Mouse (Mus musculus) ES-CJ7 (cell line): Measurements from ENCODE around the gene Itpk1.
A peak's percentile ranks its signal among the peaks of the same experiment; 100 is the strongest.

Experiments used
- DNase-seq: peaks from one replicate; pipeline ENCODE4 v3.0.0; 2011; ENCODE audit warnings: low read depth, low spot score

The Itpk1 gene

DNA sequence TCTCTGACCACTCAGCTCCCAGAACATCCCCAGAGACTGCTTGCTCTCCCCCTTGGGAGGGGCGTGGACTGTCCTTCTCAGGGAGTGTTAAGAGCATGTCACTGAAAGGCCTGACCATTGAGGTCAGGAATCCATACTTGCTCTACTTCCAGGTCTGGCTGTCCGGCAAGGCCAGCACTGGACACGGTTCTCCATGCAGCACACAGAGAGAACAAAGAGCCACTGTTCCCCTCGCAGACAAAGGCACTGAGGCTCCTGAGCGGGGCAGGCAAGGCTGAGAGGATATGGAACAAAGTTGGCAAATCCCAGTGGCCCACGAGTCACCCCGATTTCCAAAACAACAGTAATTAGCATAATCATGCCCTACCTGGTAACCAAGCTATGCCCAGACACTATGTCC, 77.9 kb downstream of the Itpk1 start:
- DNase-seq = no peak

DNA sequence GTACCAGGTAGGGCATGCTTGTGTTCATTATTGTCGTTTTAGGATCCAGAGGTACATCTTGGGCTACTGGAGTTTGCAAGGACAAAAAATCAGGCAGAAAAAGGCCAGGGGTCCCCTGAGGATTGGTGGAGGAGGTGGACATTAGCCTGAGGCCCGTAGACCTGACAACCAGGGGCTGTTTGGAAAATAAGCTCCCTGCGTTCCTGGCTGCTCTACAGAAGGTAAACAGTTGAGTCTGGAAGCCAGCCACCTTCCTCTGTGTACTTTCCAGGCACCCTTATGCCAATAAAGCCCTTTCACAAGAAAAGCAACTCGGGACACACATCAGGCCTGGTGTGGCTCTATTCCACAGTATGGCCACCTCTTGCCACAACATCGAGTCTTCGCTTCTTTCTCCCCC, 79.0 kb downstream of the Itpk1 start:
- DNase-seq = no peak

DNA sequence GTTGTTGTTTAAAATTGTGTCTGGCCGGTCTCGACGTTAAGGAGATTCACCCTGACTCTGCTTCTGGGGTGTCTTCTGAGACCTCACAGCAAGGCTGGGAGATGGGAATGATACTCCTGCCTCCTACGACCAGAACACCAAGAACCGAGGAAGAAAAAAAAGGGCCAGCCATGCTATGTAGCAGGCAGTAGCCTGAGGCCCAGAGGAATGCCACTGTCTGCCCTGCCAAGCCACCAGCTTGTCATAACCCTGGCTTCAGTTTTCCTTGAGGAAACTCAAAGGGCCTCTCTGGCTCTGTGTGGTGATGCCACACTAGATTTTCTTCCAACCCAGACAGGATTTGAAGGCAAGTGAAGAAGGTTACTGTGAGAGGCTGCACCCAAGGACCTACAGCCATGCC, 79.6 kb downstream of the Itpk1 start:
- no peak for DNase-seq

DNA sequence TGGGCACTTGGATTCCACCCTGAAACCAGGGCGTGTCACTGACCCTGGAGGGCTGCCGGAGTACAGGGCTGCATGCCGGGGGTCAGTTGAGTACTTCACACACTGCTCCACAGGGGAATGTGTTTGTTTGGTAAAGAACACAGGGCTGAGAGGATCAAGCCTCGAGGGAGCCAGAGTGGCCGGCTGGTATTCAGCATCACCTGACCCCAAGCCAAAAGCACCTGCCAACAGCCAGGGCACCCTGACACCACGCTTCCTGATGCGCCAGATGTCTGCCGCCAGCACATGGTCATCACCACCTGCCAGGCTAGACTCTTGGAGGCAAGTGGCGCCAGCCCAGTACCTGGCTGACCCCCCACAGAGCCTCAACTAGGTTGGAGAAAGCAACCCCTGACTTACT, 80.9 kb downstream of the Itpk1 start:
- DNase-seq = no peak

DNA sequence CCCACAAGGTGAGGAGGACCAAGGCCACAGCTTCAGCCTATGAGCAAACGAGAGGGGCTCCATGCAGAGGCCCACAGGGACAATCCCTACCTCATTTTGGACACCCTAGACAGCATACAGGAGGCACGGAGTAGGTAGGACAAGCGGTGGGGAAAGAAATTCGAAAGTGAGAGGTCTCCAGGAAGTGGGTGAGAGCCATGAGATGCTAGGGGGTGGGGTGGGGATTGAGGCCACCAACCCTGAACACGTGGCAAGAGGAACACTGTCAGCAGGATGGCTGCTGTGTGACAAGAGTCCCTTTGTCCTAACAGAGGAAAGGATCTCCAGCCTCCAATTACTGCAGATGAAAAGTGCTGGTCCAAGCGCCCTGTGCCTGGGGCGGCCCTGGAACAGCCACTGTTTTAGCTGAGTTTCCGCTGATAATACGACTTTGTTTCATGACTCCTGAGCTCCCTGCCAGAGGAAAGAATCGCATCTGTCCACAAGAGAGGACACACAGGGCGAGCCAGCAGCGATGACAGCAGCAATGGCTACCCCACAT, 82.4 kb downstream of the Itpk1 start:
- no peak for DNase-seq

DNA sequence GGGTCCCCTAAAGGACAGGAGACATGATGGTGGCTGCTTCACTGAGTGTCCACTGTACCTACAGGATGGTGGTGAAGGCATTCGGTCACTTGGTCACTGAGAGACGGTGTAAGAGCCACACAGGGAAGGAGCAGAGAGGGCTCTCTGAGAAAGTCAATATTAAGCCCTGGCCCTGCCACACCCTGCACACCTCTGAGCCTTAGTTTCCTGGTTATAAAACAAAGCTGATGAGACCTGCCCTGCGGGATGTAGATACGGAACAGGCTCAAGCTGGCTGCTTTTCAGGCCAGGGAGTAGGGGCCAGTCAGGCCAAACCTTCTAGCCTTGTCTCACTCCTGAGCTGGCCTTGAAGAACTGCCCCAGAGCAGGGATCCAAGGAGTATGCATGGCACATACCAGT, 82.9 kb downstream of the Itpk1 start:
- DNase-seq = no peak

DNA sequence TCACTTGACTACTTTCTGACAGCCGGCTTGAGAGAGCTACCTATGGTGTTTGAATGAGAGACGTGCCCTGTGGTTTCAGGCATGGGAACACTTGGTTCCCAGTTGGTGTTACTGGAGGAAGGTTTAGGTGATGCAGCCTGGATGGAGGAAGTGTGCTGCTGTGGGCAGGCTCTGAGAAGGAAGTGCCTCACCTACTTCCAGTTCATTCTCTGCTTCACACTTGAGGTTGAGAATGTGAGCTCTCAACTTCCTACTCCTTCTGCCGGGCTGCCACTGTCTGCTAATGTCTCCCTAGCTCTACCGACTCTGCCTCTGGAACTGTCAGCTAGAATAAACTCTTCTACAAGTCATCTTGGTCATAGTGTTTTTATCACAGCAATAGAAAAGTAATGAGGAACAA, 83.5 kb downstream of the Itpk1 start:
- no peak for DNase-seq

DNA sequence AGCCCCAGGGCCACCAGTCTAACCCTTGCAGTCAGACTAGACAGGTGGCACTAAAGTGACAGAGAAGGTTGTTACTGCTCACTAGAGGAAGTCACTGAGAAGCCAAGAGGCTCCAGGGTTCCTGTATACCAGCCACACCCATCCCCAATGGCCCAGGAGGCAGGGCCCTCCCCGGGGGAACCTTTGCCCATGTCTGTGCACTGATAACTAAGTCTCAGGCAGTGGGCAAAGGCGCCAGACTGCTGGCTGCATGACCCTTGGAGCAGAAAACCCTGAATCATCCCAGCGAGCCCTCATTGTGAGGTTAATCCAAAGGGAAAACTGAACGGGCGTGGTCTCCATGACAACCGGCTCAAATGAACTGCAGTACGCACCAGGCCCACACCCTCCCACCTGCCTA, 84.8 kb downstream of the Itpk1 start:
- peak; percentile 54 for DNase-seq

DNA sequence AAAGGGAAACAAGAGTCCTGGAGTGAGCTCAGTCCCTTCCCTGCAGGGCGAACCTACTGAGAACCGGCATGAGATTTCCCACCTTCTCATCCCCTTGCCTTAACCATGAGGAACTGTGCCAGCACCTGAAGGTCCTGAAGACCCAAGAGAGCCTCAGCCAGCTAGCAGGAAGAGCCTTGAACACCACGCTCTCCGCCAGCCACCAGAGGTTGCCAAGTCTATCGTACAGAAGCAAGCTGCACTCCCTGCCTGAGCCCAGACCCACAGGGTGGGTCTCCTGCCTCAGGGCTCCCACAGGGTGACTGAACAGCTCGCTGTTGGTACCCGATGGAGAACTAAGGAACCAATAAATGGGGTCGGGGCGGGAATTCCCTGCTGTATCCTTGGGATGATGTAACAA, 86.6 kb downstream of the Itpk1 start:
- no peak for DNase-seq

DNA sequence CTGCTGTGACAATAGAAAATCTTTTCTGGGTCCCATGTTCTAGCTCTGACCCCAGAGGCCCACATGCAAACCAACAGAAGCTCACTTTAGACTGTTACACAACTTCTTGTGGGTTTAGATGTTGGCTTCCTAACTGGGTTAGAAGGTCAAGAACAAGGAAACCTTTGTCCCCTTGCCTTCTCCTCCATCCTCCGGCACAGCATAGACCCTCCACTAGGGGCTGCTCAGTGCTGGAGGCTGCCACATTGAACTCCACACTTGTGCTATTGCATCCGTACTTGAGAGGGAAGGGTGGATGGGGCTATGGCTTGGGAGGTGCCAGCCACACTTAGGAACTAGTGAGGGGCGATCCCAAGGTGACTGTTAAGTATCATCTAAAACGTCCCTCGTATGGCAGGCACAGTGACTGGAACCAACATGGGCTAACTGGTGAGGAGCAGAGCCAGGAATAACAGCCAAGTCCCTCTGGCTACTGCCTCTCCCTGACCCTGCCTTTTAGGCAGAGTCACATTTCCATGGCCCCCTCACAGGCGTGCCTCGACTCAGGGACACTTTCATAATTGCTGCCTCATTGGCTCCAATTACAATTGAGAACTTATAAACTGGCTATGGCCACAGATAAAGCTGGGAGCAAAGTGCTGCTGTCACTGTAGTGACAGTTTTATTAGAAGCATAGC, 87.7 kb downstream of the Itpk1 start:
- peak; percentile 33 for DNase-seq

DNA sequence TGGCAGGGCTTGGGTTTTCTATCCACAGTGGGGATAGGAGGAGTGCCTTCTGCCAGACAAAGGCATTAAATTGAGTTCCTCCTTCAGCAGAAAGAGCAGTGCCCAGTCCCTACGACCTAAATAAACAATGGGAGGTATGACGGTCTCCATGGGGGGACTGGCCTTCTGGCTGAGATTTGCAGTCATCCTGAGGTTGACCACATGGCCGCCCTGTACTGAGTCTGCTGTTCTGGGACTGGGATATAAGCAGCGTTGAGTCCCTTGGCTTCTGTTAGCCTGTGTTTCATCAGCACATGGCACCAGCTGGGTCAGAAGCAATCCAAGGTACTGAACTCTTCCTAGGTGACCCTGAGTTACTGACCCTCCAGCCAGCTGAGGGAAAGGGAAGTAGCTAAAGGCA, 88.5 kb downstream of the Itpk1 start:
- DNase-seq = no peak

DNA sequence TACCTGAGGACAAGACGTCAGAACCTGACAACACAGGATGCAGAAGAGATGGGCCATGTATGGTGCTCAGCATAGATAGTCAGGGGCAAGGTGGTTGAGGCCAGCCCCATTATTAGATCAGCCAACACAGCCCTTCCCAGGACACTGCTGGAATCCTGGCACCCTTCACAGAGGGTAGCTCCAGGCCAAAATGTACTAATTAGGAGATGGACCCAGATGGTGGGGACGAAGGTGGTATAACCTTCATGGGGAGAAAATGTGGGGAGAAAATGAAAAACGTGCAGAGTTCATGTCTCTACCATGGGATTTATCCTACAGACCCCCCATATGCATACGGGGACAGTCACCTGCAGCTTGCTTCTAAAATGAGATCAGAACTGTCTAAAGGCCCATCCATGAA, 91.3 kb downstream of the Itpk1 start:
- no peak for DNase-seq

DNA sequence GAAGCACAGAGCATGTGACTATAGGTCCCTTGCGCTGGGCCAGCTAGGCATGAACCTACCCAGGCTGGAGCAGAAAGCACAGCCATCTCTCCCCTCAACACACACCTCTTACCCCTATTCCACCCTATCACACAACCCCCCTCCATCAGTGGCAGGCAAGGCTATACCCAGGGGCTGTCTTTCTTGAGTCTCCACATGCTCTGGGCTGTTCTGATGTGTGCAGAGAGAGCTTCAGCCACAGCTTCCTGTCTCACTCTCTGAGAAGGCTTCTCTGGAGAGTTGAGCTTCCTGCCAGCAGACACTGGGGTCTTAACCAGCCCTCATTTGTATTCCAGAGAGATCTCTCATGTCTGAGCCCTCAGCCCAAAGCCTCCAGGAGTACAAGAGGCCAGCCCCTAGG, 92.3 kb downstream of the Itpk1 start:
- no peak for DNase-seq

DNA sequence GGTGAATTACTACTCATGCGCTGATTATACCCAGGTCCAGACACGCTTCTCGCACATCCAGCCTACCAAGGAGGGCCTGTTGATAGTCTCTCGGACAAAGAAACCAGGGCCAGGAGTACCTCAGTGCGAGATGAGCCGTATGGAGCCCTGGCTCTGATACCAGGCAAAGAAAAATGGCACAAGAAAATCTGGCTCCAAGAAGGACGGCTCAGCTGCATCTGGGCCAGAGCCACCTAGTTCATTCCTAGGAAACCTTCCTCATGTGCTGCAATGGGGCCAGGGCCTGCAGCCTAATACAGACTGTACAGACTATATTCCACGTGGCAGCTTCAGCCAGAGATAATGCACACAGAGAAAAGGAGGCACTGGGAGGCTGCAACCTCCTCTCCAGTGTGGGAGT, 93.8 kb downstream of the Itpk1 start:
- DNase-seq = no peak

DNA sequence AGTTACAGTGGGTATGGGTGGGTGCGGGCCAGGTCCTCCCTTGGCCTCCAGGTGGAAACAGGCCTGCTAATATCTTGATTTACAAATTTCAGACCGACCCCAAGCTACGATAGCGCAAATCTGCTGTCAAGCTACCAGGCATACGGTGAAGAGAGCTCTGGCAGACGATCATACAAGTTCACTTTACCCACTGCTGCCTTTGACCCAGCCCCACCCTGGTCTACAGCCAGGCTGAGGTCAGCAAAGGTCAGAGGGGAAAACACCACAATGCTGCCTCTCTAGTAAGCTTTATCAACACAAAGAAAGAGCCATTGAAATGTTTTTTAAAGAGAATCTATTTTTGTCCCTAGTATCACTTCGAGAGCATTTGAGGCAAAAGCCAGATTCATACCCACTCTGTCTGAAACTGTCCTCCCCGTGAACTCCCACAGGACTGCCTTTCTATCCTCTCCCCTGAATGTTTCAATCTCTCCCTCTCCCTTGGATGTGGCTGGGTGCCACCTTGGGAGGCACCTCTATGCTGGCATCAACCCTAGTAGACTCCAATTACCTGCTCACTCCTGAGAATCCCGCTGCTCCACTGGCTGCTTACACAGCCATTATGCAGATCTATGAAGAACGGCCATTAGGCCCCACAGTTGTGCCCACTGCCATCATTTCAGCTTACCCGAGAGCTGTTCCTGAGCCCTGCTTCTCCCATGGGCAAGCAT, 96.8 kb downstream of the Itpk1 start:
- DNase-seq = no peak

DNA sequence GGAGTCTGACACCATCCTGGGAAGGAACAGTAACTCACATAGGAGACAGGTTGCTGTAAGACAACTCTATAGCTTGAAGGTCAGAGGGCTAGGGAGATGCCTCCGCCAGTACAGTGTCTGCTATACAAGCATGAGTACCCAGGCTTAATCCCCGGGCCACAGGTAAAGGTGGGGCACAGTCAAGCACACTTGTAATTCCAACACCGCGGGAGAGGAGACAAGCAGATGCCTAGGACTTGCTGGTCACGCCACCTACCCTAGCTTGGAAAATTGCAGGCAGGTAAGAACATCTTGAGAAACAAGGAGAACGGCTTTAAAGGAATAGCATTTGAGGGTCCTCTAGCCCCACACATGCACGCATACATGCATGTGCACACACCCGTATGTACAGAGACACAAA, 97.7 kb downstream of the Itpk1 start:
- peak; percentile 23 for DNase-seq

DNA sequence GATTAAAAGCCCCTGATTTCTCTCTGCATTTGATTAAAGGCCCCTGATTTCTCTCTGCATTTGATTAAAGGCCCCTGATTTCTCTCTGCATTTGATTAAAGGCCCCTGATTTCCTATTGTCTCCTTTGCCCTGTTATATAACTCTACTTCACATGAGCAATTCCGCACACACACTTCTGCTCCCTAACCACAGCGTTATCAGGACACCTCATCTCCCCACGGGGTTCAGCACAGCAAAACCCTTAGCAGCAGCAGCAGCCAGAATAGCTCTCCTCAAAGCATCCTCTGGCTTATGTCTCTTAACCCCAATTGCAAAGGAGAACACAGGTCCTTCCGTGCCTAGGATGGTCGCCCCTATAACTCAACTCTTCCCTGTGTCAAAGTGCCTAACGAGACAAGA, 99.1 kb downstream of the Itpk1 start:
- DNase-seq = no peak

DNA sequence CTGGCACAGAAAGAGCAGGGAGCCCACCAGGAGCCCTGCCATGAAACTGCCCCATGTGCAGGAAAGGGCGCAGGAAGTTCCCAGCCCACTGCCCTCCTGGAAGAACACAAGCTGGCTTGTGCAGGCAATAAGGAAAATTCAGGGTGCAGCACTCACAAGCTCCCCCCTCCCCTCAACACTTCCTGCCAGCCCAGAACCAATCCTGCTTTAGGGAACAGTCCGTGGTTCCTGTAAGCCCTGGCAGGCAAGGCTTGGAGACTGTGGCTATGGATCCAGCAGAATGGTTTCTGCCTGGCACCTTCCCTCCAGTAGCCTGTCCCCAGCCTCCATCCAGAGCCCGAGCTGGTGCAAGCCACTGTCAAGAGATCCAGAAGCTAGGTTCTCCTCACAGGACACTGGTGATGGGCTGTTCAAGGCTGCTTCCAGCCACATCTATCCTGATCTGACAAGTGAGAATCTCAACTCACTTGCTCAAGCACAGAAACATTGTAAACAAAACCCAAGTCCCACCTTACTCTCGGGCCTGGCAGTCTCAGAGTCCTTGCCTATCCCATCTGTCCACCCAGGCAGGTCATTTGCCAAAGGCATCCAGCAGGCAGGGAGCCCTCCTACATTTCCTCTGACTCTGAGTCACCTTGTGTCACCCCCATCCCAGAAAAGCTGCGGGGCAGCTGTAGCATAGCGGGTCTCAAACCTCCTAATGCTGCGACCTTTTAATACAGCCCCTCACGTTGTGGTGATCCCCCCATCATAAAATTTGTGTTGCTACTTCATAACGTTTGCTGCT, 102.3 kb downstream of the Itpk1 start:
- no peak for DNase-seq

DNA sequence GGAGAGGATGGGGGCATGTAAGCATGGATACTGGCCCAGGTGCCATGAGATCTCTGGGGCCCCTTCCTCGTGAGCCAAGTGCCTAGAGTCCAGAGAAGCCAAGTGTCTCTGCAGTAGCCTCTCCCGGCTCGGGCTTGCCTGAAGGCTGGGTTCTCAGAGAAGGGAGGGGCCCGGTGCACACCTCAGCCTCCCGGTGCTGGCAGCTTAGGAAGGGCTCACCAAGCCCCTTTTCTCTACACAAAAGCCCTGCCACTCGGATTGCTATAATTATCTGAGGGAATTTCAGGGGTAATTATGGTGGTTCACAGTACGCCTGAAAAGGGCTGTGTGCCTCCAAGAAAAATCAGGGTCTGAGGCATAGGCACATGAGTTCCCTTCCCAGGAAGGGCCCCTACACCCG, 102.9 kb downstream of the Itpk1 start:
- no peak for DNase-seq

DNA sequence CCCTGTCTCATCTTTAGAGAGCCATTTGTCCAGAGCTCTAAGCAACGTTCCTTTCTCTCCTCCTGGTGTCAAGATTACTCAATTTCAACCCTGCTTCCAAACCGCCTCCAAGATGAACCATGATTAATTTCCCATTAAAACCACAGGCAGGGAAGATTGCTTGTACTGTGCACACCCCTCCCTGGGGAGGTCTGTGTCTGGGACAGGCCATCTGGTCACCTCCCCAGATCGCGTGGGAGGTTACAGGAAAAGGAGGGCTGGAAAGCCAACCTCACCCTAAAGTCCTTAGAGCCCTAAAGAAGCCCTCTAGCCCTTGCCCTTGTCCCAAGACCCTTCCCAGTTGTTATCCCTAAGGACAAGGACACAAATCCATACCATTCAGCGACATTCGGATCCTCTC, 104.4 kb downstream of the Itpk1 start:
- DNase-seq = no peak

DNA sequence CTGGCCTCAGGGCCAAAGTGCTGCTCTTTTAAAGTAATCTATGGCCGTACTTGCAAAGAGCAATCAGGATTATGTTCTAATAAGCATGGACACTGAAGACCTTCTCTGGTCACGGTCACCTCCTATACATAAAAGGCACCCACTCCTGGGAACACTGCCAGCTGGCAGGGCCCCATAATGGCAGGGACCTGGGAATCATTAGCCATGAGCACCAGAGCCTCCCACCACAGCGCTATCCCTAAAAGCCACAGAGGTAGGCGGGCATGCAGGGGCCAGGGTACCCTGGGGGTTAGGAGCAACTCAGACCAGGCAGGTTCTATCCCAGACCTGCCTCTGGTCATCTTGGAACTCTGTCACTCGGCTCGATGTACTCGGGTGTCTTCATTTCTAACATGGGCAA, 104.9 kb downstream of the Itpk1 start:
- DNase-seq = no peak

DNA sequence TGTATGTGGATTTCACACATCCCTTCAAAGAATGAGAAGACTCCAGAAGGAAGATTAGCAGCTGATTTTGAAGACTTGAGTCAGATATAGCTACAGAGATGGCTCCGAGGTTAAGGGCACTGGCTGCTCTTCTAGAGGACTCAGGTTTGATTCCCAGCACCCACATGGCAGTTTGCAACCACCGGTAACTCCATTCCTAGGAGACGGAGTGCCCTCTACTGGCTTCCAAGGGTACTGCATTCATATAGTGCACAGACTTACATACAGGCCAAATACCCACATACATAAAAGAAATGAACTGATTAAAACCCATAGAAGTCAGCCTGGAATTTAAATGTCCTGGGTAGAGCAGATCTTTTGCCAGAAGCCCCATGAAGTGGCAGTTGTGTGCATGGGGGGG, 106.2 kb downstream of the Itpk1 start:
- peak; percentile 50 for DNase-seq

DNA sequence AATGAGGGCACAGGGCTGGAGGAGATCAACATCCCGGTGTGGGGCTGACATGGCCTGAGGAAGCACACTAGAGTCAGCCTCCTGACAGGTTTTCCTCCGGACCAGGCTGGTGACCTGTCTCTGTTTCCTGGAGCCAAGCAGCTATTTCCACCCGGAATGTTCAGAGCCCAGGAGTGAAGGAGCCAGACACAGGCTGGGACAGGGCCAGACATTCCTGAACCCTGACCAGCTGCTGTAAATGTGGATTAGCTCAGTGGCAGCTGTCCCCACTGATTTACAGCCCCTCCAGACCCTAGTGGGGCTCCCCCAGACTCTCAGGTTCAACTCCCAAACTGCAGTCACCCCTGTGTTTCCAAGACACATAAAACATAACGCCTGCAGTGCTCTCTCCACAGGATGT, 107.3 kb downstream of the Itpk1 start:
- DNase-seq = no peak
